Mouse (Mus musculus) heart, postnatal 0 days (tissue): ENCODE measurements around the gene Mknk1. TPM values are rescaled to one million over a fixed set of nuclear protein-coding genes. Genes with fewer than 3 reads are reported as not detected.

ENCODE experiments used
- ATAC-seq: fragments of 200-750 bp; cut with Nextera tagmentation; 2 replicates; pipeline ENCODE4 v1.8.0; 2017; ENCODE audit warnings: low read depth, moderate number of reproducible peaks, moderate library complexity; ENCODE audit not compliant: insufficient read depth
- DNase-seq: peaks from one replicate; pipeline ENCODE4 v3.0.0-alpha.2; 2016; ENCODE audit warnings: low spot score
- H3K27ac ChIP-seq: fragments of 300-500 bp; sonication (generic); 2 replicates; pipeline ENCODE4 v1.5.1; 2014; ENCODE audit warnings: low read depth, mild to moderate bottlenecking
- H3K27me3 ChIP-seq: fragments of 300-500 bp; sonication (generic); 2 replicates; pipeline ENCODE4 v1.6.1; 2014; ENCODE audit warnings: low read length, mixed read lengths; ENCODE audit not compliant: control insufficient read depth, insufficient read depth
- H3K36me3 ChIP-seq: fragments of 300-500 bp; sonication (generic); replicated peaks from 2 replicates; pipeline ENCODE4 v1.6.1; 2014; ENCODE audit warnings: low read length, mixed read lengths; ENCODE audit not compliant: control insufficient read depth, insufficient read depth
- H3K4me1 ChIP-seq: fragments of 300-500 bp; sonication (generic); 2 replicates; pipeline ENCODE4 v1.6.1; 2014; ENCODE audit warnings: antibody characterized with exemption; ENCODE audit not compliant: control insufficient read depth, insufficient read depth
- H3K4me2 ChIP-seq: fragments of 300-500 bp; sonication (generic); 2 replicates; pipeline ENCODE4 v1.6.1; 2014; ENCODE audit warnings: low read depth, mild to moderate bottlenecking, low read length, moderate library complexity
- H3K4me3 ChIP-seq: fragments of 300-500 bp; sonication (generic); 2 replicates; pipeline ENCODE4 v1.5.1; 2014; ENCODE audit warnings: low read depth, low read length
- H3K9ac ChIP-seq: fragments of 300-500 bp; sonication (generic); replicated peaks from 2 replicates; pipeline ENCODE4 v1.6.1; 2014; ENCODE audit warnings: low read depth, low read length, mixed read lengths
- H3K9me3 ChIP-seq: fragments of 300-500 bp; sonication (generic); replicated peaks from 2 replicates; pipeline ENCODE4 v1.6.1; 2016; ENCODE audit warnings: low read length; ENCODE audit not compliant: control insufficient read depth
- CTCF ChIP-seq: IDR thresholded peaks from 2 replicates; pipeline ENCODE4 v1.5.1; 2016; ENCODE audit warnings: antibody characterized with exemption, control low read depth, low read depth
- EP300 ChIP-seq: IDR thresholded peaks from 2 replicates; pipeline ENCODE4 v1.6.1; 2016; ENCODE audit warnings: antibody characterized with exemption, low read depth
- whole genome bisulfite sequencing: fragments of 180-500 bp; shearing (Covaris S2); extraction: QIAGEN DNeasy Blood & Tissue Kit; methylation state at CpG from one replicate; pipeline ENCODE4 v1.1.7; 2014; 5-methylcytosine and 5-hydroxymethylcytosine counted together
- polyA plus RNA-seq: library from polyadenylated mRNA; unstranded; fragments of >200 nt; fragmentation: Nextera tagmentation; extraction: Ambion mirVana; gene quantifications from 2 replicates; pipeline ENCODE4 v1.2.1, GENCODE M21; 2015
- total RNA-seq: library from RNA; depleted of rRNA; stranded (reverse); fragments of >200 nt; gene quantifications from 2 replicates; pipeline ENCODE4 v1.2.3, GENCODE M21; 2014; ENCODE audit warnings: low replicate concordance; rRNA removed

Mknk1 gene
- total and polyA plus RNA-seq, 2 experiments from 2014 or later: 15.4 to 15.5 TPM

DNA sequence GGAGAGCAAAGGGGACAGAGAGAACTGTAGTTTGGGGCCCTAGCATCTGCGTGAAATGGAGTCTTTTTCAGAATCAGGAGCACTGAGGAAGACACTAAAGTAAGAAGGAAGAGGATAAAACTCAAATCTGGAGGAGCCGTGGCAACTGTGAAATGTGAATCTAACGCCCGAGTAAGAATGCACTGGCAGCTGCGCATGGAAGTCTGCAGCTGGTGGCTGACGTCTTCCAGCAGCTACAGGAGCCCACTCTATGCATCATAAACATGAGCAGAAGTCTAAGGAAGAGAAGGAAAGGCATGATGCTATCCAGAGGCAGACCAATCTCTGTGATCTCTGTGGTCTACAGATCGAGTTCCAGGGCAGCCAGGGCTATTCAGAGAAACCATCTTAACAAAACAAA is 88.6 kb downstream of the Mknk1 start:
- no peak overlapping the region for H3K27ac ChIP-seq
- H3K9me3 ChIP-seq: no peaks in the 10 kb centered on the region
- DNase-seq (no peak), ATAC-seq (no peak)
- WGBS: 41% methylated on average over 7 of the region's 7 CpGs
- no peak overlapping the region for H3K4me3 ChIP-seq
- TF ChIP-seq EP300 (no peak), CTCF (no peak)
- no peaks in the 10 kb centered on the region for H3K4me1 ChIP-seq
- H3K36me3 ChIP-seq: no peaks in the 10 kb centered on the region
- peaks cover 61% of the 10 kb centered on the region for H3K27me3 ChIP-seq
- H3K9ac ChIP-seq: no peak overlapping the region
- no peak overlapping the region for H3K4me2 ChIP-seq

Other genes starting within 250 kb of the Mknk1 start
- not detected in 2 replicates for gene Cyp4a32, start 238.2 kb upstream of the Mknk1 start, total RNA-seq
- not detected in 2 replicates for gene Cyp4a32, start 238.2 kb upstream of the Mknk1 start, polyA plus RNA-seq
- 8.7 and 14.5 TPM in 2 replicates for gene Cyp4b1, start 191.5 kb upstream of the Mknk1 start, total RNA-seq
- 8.7 and 9.4 TPM in 2 replicates for gene Cyp4b1, start 191.5 kb upstream of the Mknk1 start, polyA plus RNA-seq
- gene Efcab14, start 101.5 kb upstream of the Mknk1 start, total RNA-seq: 20.8 and 30.3 TPM in 2 replicates
- 16.3 and 17.1 TPM in 2 replicates for gene Efcab14, start 101.5 kb upstream of the Mknk1 start, polyA plus RNA-seq
- gene Tex38, start 58.2 kb upstream of the Mknk1 start, total RNA-seq: not detected in 2 replicates
- 0.30 and 0.55 TPM in 2 replicates for gene Tex38, start 58.2 kb upstream of the Mknk1 start, polyA plus RNA-seq
- gene Atpaf1, start 54.4 kb upstream of the Mknk1 start, total RNA-seq: 40.0 and 49.0 TPM in 2 replicates
- gene Atpaf1, start 54.4 kb upstream of the Mknk1 start, polyA plus RNA-seq: 75.9 and 86.4 TPM in 2 replicates
- 3.1 and 4.9 TPM in 2 replicates for gene Mob3c, start 11.1 kb upstream of the Mknk1 start, total RNA-seq
- gene Mob3c, start 11.1 kb upstream of the Mknk1 start, polyA plus RNA-seq: 5.5 and 6.4 TPM in 2 replicates
- gene Kncn, start 45.2 kb downstream of the Mknk1 start, total RNA-seq: not detected in 2 replicates
- not detected in 2 replicates for gene Kncn, start 45.2 kb downstream of the Mknk1 start, polyA plus RNA-seq
- gene 6430628N08Rik, start 51.5 kb downstream of the Mknk1 start, total RNA-seq: not detected in 2 replicates
- gene 6430628N08Rik, start 51.5 kb downstream of the Mknk1 start, polyA plus RNA-seq: not detected in 2 replicates
- gene Dmbx1, start 100.7 kb downstream of the Mknk1 start, total RNA-seq: not detected in 2 replicates
- gene Dmbx1, start 100.7 kb downstream of the Mknk1 start, polyA plus RNA-seq: not detected in 2 replicates
- gene Faah, start 178.7 kb downstream of the Mknk1 start, total RNA-seq: 0.80 and 3.3 TPM in 2 replicates
- 0.61 and 0.65 TPM in 2 replicates for gene Faah, start 178.7 kb downstream of the Mknk1 start, polyA plus RNA-seq
- 43.5 and 54.8 TPM in 2 replicates for gene Nsun4, start 214.7 kb downstream of the Mknk1 start, total RNA-seq
- 33.9 and 34.2 TPM in 2 replicates for gene Nsun4, start 214.7 kb downstream of the Mknk1 start, polyA plus RNA-seq
- 1,024 and 1,032 TPM in 2 replicates for gene Uqcrh, start 235.9 kb downstream of the Mknk1 start, total RNA-seq
- gene Uqcrh, start 235.9 kb downstream of the Mknk1 start, polyA plus RNA-seq: 2,231 and 2,302 TPM in 2 replicates
- 69.4 and 85.5 TPM in 2 replicates for gene Lrrc41, start 236.1 kb downstream of the Mknk1 start, total RNA-seq
- 32.2 and 35.9 TPM in 2 replicates for gene Lrrc41, start 236.1 kb downstream of the Mknk1 start, polyA plus RNA-seq